Mouse (Mus musculus): Measurements from ENCODE around the gene H2-M2.

DNA sequence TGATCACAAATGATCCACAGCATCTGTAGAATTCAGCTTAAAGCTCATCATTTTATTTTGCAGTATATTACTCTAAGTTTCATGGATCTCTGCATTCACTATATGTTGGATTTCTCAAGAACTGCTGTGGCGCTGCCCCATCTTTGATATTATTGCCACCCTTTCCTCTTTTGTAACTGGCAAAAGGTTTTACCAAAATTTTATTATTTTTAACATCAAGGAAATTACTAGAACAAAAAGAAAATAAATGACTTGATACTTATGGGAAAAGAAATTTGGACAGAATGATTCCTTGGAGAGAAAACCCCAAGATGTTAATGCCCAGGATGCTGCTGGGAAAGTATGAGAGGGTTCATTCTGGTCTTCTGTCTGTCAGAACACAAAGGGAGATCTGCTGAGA, 24.7 kb downstream of the H2-M2 start, which contains the start of gene Olfr109:
- TF ChIP-seq CTCF (IDR thresholded peaks at IDR 0.05; ENCODE audit: control insufficient read depth, insufficient read depth, insufficient replicate concordance, low read depth, low read length) (no peak), POLR2A (IDR thresholded peaks at IDR 0.05; ENCODE audit: control insufficient read depth, low read depth, low read length) (no peak)
